Mouse (Mus musculus): ENCODE measurements around the gene Gid4. TPM values are rescaled to one million over a fixed set of nuclear protein-coding genes. Genes with fewer than 3 reads are reported as not detected.

Gid4 gene
- polyA plus RNA-seq, 1 experiment = 26.0 TPM

Other genes starting within 250 kb of the Gid4 start
- gene Srebf1, start 194.6 kb upstream of the Gid4 start, polyA plus RNA-seq (2012; rRNA removed) = 393 and 402 TPM in 2 replicates
- 75.5 and 78.9 TPM in 2 replicates for gene Tom1l2, start 64.2 kb upstream of the Gid4 start, polyA plus RNA-seq (2012; rRNA removed)
- 4.5 and 5.0 TPM in 2 replicates for gene Drc3, start 63.8 kb upstream of the Gid4 start, polyA plus RNA-seq (2012; rRNA removed)
- 47.3 and 58.7 TPM in 2 replicates for gene Atpaf2, start 1.3 kb downstream of the Gid4 start, polyA plus RNA-seq (2012; rRNA removed)
- 53.2 and 60.5 TPM in 2 replicates for gene Drg2, start 37.4 kb downstream of the Gid4 start, polyA plus RNA-seq (2012; rRNA removed)
- 0.35 and 0.38 TPM in 2 replicates for gene Myo15, start 52.2 kb downstream of the Gid4 start, polyA plus RNA-seq (2012; rRNA removed)
- 31.3 and 34.8 TPM in 2 replicates for gene Alkbh5, start 119.2 kb downstream of the Gid4 start, polyA plus RNA-seq (2012; rRNA removed)